Mouse (Mus musculus): ENCODE measurements around the gene Rsrp1.

GRCm38 (mm10) chr4:134927815-134928463 lies 4.5 kb downstream of the Rsrp1 start:
- no peak for TF ChIP-seq CTCF (IDR thresholded peaks at IDR 0.05; ENCODE audit: borderline replicate concordance, control insufficient read depth, extremely low read depth, insufficient read depth, low read length, poor library complexity)
- no peak for TF ChIP-seq POLR2A (IDR thresholded peaks at IDR 0.05; ENCODE audit: control insufficient read depth, extremely low read depth, insufficient read depth, low read length, poor library complexity)
